9 mouse cellular contexts compared by ENCODE assay signal in genomic region chr4:98375401-98375800, GRCm38 (mm10). TPM values are rescaled to one million over a fixed set of nuclear protein-coding genes. Genes with fewer than 3 reads are reported as not detected.
A peak's percentile ranks its signal among the peaks of the same experiment; 100 is the strongest.
DNase-seq lines count a peak whose midpoint lies in the region; ATAC-seq and TF ChIP-seq lines count a peak whose summit lies in the region.
"Had no signal": no experiment of that assay in that cellular context is flagged by ENCODE, and none has a peak within 500 bp of the region (broad histone marks: within the 10 kb centered on the region; RNA-seq: fewer than 3 reads in every experiment).

No protein-coding gene starts in this region.

- H3K4me3 ChIP-seq in liver, adult 2 months (ENCODE audit: insufficient read depth, low read depth, low read length) = no peak overlapping the region
- no peak overlapping the region for H3K4me3 ChIP-seq in limb, embryonic 10.5 days

- peak; percentile 35; the same call in 1 of the 2 replicates for TF ChIP-seq CTCF in liver, adult 2 months (IDR thresholded peaks at IDR 0.05; ENCODE audit: low read depth, low read length)

- H3K27ac ChIP-seq in liver, adult 2 months (replicated peaks; ENCODE audit: insufficient read depth, low read depth, low read length) = no peak overlapping the region
- no peak overlapping the region for H3K27ac ChIP-seq in limb, embryonic 10.5 days

- no peak for DNase-seq in liver, adult 2 months (ENCODE audit: extremely low read depth, low read depth, low spot score)
- no peak for DNase-seq in liver
- DNase-seq in R1 (ENCODE audit: low read depth, low spot score) = peak; percentile 10
- peak; percentile 19 for DNase-seq in naive thymus-derived CD4-positive, alpha-beta T cell, adult 2 months (ENCODE audit: low read depth)
- no peak for DNase-seq in limb, embryonic 10.5 days (ENCODE audit: low spot score)
- no peak for DNase-seq in heart, adult 11 months
- no peak for DNase-seq in frontal cortex, postnatal 14 days (ENCODE audit: low spot score in 2 of 2)
- DNase-seq: cerebellum, adult 8-10 months had no signal

- H3K36me3 ChIP-seq in liver, adult 2 months (ENCODE audit: control insufficient read depth, insufficient read depth, low read length) = no peaks in the 10 kb centered on the region
- peaks cover 31% of the 10 kb centered on the region for H3K36me3 ChIP-seq in limb, embryonic 10.5 days

- H3K27me3 ChIP-seq in liver, adult 2 months (ENCODE audit: control insufficient read depth, insufficient read depth, low read length) = no peaks in the 10 kb centered on the region
- no peaks in the 10 kb centered on the region for H3K27me3 ChIP-seq in limb, embryonic 10.5 days (ENCODE audit: low read depth, poor library complexity, severe bottlenecking)

- H3K9ac ChIP-seq in liver, adult 2 months (ENCODE audit: low read depth, low read length) = no peak overlapping the region

- ATAC-seq in inflammation-experienced regulatory T-cells, adult 6 months = peak; percentile 52

- TF ChIP-seq POLR2A in liver, adult 2 months (IDR thresholded peaks at IDR 0.05; ENCODE audit: extremely low read depth, insufficient read depth, low read length) = no peak

- H3K4me1 ChIP-seq in liver, adult 2 months (ENCODE audit: control insufficient read depth, insufficient read depth, low read length) = no peaks in the 10 kb centered on the region
- H3K4me1 ChIP-seq in limb, embryonic 10.5 days = no peaks in the 10 kb centered on the region

- peaks cover 7% of the 10 kb centered on the region; the same call in 1 of the 2 replicates for H3K79me2 ChIP-seq in liver, adult 2 months (ENCODE audit: control insufficient read depth, insufficient read depth, low read length)

- WGBS in liver, adult 2 months = 75% methylated on average over 4 of the region's 4 CpGs
- 58% methylated on average over 4 of the region's 4 CpGs for WGBS in limb, embryonic 10.5 days

- H3K9me3 ChIP-seq in limb, embryonic 10.5 days (replicated peaks) = no peaks in the 10 kb centered on the region

RNA-seq across cellular contexts. Expression of gene Tm2d1, which starts 7.7 kb away (rescaled TPM):
- total RNA-seq in liver, adult 2 months (2014; rRNA removed) = 22.5 and 28.1 TPM in 2 replicates
- 9.2 and 10.4 TPM in 2 replicates for polyA plus RNA-seq in liver, adult 2 months (2012; rRNA removed)
- polyA plus RNA-seq in inflammation-experienced regulatory T-cells, adult 6 months (2017; shearing (Covaris generic)) = 10 to 100 TPM; 34.9 to 49.3 (median 43.3) TPM
- polyA plus RNA-seq in limb, embryonic 10.5 days (2016; fragmentation: Nextera tagmentation; extraction: Ambion mirVana) = 66.3 and 73.8 TPM in 2 replicates

RNA-seq across cellular contexts. Expression of gene Patj, which starts 20.2 kb away (rescaled TPM):
- total RNA-seq in liver, adult 2 months (2014; rRNA removed) = 8.9 and 9.6 TPM in 2 replicates
- 2.4 and 3.7 TPM in 2 replicates for polyA plus RNA-seq in liver, adult 2 months (2012; rRNA removed)
- 10 to 100 TPM in 2 of 3 experiments, 1 to 10 TPM in 1; 7.2 to 26.4 (median 22.9) TPM for polyA plus RNA-seq in inflammation-experienced regulatory T-cells, adult 6 months (2017; shearing (Covaris generic))
- polyA plus RNA-seq in limb, embryonic 10.5 days (2016; fragmentation: Nextera tagmentation; extraction: Ambion mirVana) = 10.9 and 20.0 TPM in 2 replicates

Comparison
In these comparisons a context has a peak if more than half of its experiments do, and no peak if none do; other contexts are left out.
1. DNase-seq: peak in R1 (single experiment) and naive thymus-derived CD4-positive, alpha-beta T cell, adult 2 months (single experiment); none in liver, adult 2 months (single experiment), liver (single experiment), limb, embryonic 10.5 days (single experiment), heart, adult 11 months (single experiment) and frontal cortex, postnatal 14 days (0 of 2).